Mouse (Mus musculus) liver, adult 2 months (tissue): ENCODE measurements at regions not wholly inside any gene's neighbourhood (a gene's known extent, or its start where the extent isn't known, plus 50 kb on each side); places are given as distances from the start of the nearest gene placed in this dataset.

ENCODE experiments used
- CTCF ChIP-seq: fragments of 200-500 bp; IDR thresholded peaks from 2 replicates; pipeline ENCODE4 v1.5.1; 2011; ENCODE audit warnings: low read depth, low read length, control low read depth
- POLR2A ChIP-seq: fragments of 200-500 bp; IDR thresholded peaks from 2 replicates; pipeline ENCODE4 v1.6.1; 2011; ENCODE audit warnings: low read length, control low read depth; ENCODE audit not compliant: insufficient read depth; ENCODE audit errors: extremely low read depth

GRCm38 (mm10) chr17:29769143-29769542, 52.3 kb upstream of the Ccdc167 start:
- TF ChIP-seq POLR2A (no peak), CTCF (no peak)
